Mouse (Mus musculus) MEL (cell line): Measurements from ENCODE around the gene Golga4. TPM values are rescaled to one million over a fixed set of nuclear protein-coding genes. Genes with fewer than 3 reads are reported as not detected.

Experiments used
- DNase-seq: peaks from one replicate; pipeline ENCODE4 v3.0.0; 2011; ENCODE audit warnings: low read depth, low spot score
- H3K27ac ChIP-seq: 2 replicates; pipeline ENCODE4 v1.5.1; 2012; ENCODE audit warnings: low read depth, mild to moderate bottlenecking, control low read depth, low read length, moderate library complexity; ENCODE audit not compliant: control insufficient read depth
- H3K27me3 ChIP-seq, 2 experiments: fragments of 150-350 bp in 1 of 2; sonication (generic) in 1 of 2; 2 replicates each; pipeline ENCODE4 v1.6.1; 2012; ENCODE audit warnings: low read length in 2 of 2, mild to moderate bottlenecking in 2 of 2, improper control_type of control experiment in 1 of 2, moderate library complexity in 1 of 2; ENCODE audit not compliant: insufficient read depth in 2 of 2, control insufficient read depth in 1 of 2
- H3K36me3 ChIP-seq, 2 experiments: 2 replicates each; pipeline ENCODE4 v1.6.1; 2012 to 2014; ENCODE audit warnings: low read length in 2 of 2, improper control_type of control experiment in 1 of 2, inconsistent platforms in 1 of 2, mild to moderate bottlenecking in 1 of 2; ENCODE audit not compliant: insufficient read depth in 2 of 2, control insufficient read depth in 1 of 2
- H3K4me1 ChIP-seq, 2 experiments: fragments of 150-350 bp in 1 of 2; sonication (generic) in 1 of 2; 2 replicates each; pipeline ENCODE4 v1.6.1; 2012; ENCODE audit warnings: low read length in 2 of 2, improper control_type of control experiment in 1 of 2, mild to moderate bottlenecking in 1 of 2; ENCODE audit not compliant: insufficient read depth in 2 of 2, control insufficient read depth in 1 of 2
- H3K4me3 ChIP-seq, 2 experiments: fragments of 150-350 bp in 1 of 2; sonication (generic) in 1 of 2; 2 replicates each; pipeline ENCODE4 v1.5.1; 2012; ENCODE audit warnings: low read depth in 2 of 2, low read length in 2 of 2, mild to moderate bottlenecking in 2 of 2, moderate library complexity in 2 of 2, control low read depth in 1 of 2, improper control_type of control experiment in 1 of 2; ENCODE audit not compliant: control insufficient read depth in 1 of 2, insufficient read depth in 1 of 2
- H3K79me2 ChIP-seq: 2 replicates; pipeline ENCODE4 v1.6.1; 2012; ENCODE audit warnings: mild to moderate bottlenecking, low read length, moderate library complexity; ENCODE audit not compliant: control insufficient read depth, poor library complexity, insufficient read depth
- H3K9ac ChIP-seq: 2 replicates; pipeline ENCODE4 v1.6.1; 2012; ENCODE audit warnings: low read depth, mild to moderate bottlenecking, control low read depth, low read length, moderate library complexity; ENCODE audit not compliant: control insufficient read depth, poor library complexity, severe bottlenecking
- H3K9me3 ChIP-seq: fragments of 150-350 bp; sonication (generic); replicated peaks from 2 replicates; pipeline ENCODE4 v1.6.1; 2012; ENCODE audit warnings: mild to moderate bottlenecking, low read length, improper control_type of control experiment, moderate library complexity; ENCODE audit not compliant: insufficient read depth
- BHLHE40 ChIP-seq: IDR thresholded peaks from 2 replicates; pipeline ENCODE4 v1.6.1; 2012; ENCODE audit warnings: low read depth, mild to moderate bottlenecking, inconsistent platforms, low read length, improper control_type of control experiment, borderline replicate concordance
- CHD1 ChIP-seq: IDR thresholded peaks from 2 replicates; pipeline ENCODE4 v1.6.1; 2012; ENCODE audit warnings: low read depth, mild to moderate bottlenecking, inconsistent platforms, low read length, improper control_type of control experiment
- CHD2 ChIP-seq: IDR thresholded peaks from 2 replicates; pipeline ENCODE4 v1.6.1; 2011; ENCODE audit warnings: low read length, improper control_type of control experiment
- CTCF ChIP-seq, 3 experiments: IDR thresholded peaks in 2 of 3; conservative IDR thresholded peaks in 1 of 3; 2 replicates each; pipeline ENCODE4 v1.5.1; 2011 to 2012; ENCODE audit warnings: low read length in 3 of 3, low read depth in 2 of 3, mild to moderate bottlenecking in 2 of 3, improper control_type of control experiment in 1 of 3, inconsistent platforms in 1 of 3, mixed read lengths in 1 of 3, moderate library complexity in 1 of 3; ENCODE audit not compliant: control insufficient read depth in 1 of 3, insufficient read depth in 1 of 3, poor library complexity in 1 of 3, severe bottlenecking in 1 of 3
- E2F4 ChIP-seq: IDR thresholded peaks from 2 replicates; pipeline ENCODE4 v1.6.1; 2011; ENCODE audit warnings: low read depth, low read length, improper control_type of control experiment, borderline replicate concordance
- ELF1 ChIP-seq: IDR thresholded peaks from 2 replicates; pipeline ENCODE4 v1.6.1; 2014; ENCODE audit warnings: low read depth, mild to moderate bottlenecking, inconsistent platforms, low read length, improper control_type of control experiment, moderate library complexity
- EP300 ChIP-seq, 2 experiments: IDR thresholded peaks; 2 replicates each; pipeline ENCODE4 v1.6.1; 2011; ENCODE audit warnings: improper control_type of control experiment in 2 of 2, low read length in 2 of 2, low read depth in 1 of 2, mild to moderate bottlenecking in 1 of 2
- ETS1 ChIP-seq: IDR thresholded peaks from 2 replicates; pipeline ENCODE4 v1.6.1; 2012; ENCODE audit warnings: low read depth, mild to moderate bottlenecking, inconsistent platforms, low read length, improper control_type of control experiment, moderate library complexity
- GABPA ChIP-seq: IDR thresholded peaks from 2 replicates; pipeline ENCODE4 v1.6.1; 2012; ENCODE audit warnings: low read depth, mild to moderate bottlenecking, inconsistent platforms, low read length, improper control_type of control experiment, moderate library complexity
- GATA1 ChIP-seq: IDR thresholded peaks from 2 replicates; pipeline ENCODE4 v1.6.1; 2011; ENCODE audit warnings: low read depth, low read length, improper control_type of control experiment
- HCFC1 ChIP-seq: IDR thresholded peaks from 2 replicates; pipeline ENCODE4 v1.6.1; 2012; ENCODE audit warnings: low read depth, mild to moderate bottlenecking, inconsistent platforms, low read length, improper control_type of control experiment, moderate library complexity
- JUND ChIP-seq: IDR thresholded peaks from 2 replicates; pipeline ENCODE4 v1.6.1; 2011; ENCODE audit warnings: low read depth, mild to moderate bottlenecking, improper control_type of control experiment, low read length
- KAT2A ChIP-seq: conservative IDR thresholded peaks from 2 replicates; pipeline ENCODE4 v1.6.1; 2012; ENCODE audit warnings: low read depth, low read length, improper control_type of control experiment, inconsistent platforms
- MAFK ChIP-seq: IDR thresholded peaks from 2 replicates; pipeline ENCODE4 v1.6.1; 2011; ENCODE audit warnings: low read depth, mild to moderate bottlenecking, low read length, improper control_type of control experiment, borderline replicate concordance
- MAZ ChIP-seq: IDR thresholded peaks from 2 replicates; pipeline ENCODE4 v1.6.1; 2012; ENCODE audit warnings: low read depth, mild to moderate bottlenecking, inconsistent platforms, low read length, improper control_type of control experiment
- MEF2A ChIP-seq: IDR thresholded peaks from 2 replicates; pipeline ENCODE4 v1.6.1; 2014; ENCODE audit warnings: low read depth, mild to moderate bottlenecking, inconsistent platforms, low read length, improper control_type of control experiment; ENCODE audit not compliant: poor library complexity, insufficient replicate concordance, severe bottlenecking; ENCODE audit errors: extremely low read depth
- MXI1 ChIP-seq: IDR thresholded peaks from 2 replicates; pipeline ENCODE4 v1.6.1; 2011; ENCODE audit warnings: mild to moderate bottlenecking, low read depth, low read length, improper control_type of control experiment
- MYB ChIP-seq: IDR thresholded peaks from 2 replicates; pipeline ENCODE4 v1.6.1; 2011; ENCODE audit warnings: mild to moderate bottlenecking, low read depth, low read length, improper control_type of control experiment
- MYC ChIP-seq: IDR thresholded peaks from 2 replicates; pipeline ENCODE4 v1.6.1; 2011; ENCODE audit warnings: low read depth, mild to moderate bottlenecking, low read length, improper control_type of control experiment, moderate library complexity
- NELFE ChIP-seq: IDR thresholded peaks from 2 replicates; pipeline ENCODE4 v1.6.1; 2011; ENCODE audit warnings: low read depth, low read length, improper control_type of control experiment
- NRF1 ChIP-seq: IDR thresholded peaks from 2 replicates; pipeline ENCODE4 v1.6.1; 2014; ENCODE audit warnings: low read depth, mild to moderate bottlenecking, inconsistent platforms, low read length, improper control_type of control experiment, moderate library complexity; ENCODE audit not compliant: poor library complexity, insufficient read depth, severe bottlenecking
- POLR2A ChIP-seq, 2 experiments: IDR thresholded peaks; 2 replicates each; pipeline ENCODE4 v1.6.1; 2011 to 2012; ENCODE audit warnings: low read length in 2 of 2, mild to moderate bottlenecking in 2 of 2, control low read depth in 1 of 2, improper control_type of control experiment in 1 of 2, low read depth in 1 of 2, moderate library complexity in 1 of 2; ENCODE audit not compliant: control insufficient read depth in 1 of 2, insufficient read depth in 1 of 2, poor library complexity in 1 of 2
- POLR2AphosphoS2 ChIP-seq: IDR thresholded peaks from 2 replicates; pipeline ENCODE4 v1.6.1; 2011; ENCODE audit warnings: low read length, improper control_type of control experiment
- POLR2AphosphoS5 ChIP-seq: IDR thresholded peaks from 2 replicates; pipeline ENCODE4 v1.6.1; 2012; ENCODE audit warnings: low read depth, borderline replicate concordance, mild to moderate bottlenecking, inconsistent platforms, low read length, moderate library complexity, mixed read lengths
- RAD21 ChIP-seq: IDR thresholded peaks from 2 replicates; pipeline ENCODE4 v1.6.1; 2011; ENCODE audit warnings: mild to moderate bottlenecking, low read depth, low read length, improper control_type of control experiment
- RCOR1 ChIP-seq: IDR thresholded peaks from 2 replicates; pipeline ENCODE4 v1.6.1; 2012; ENCODE audit warnings: low read depth, mild to moderate bottlenecking, inconsistent platforms, low read length, improper control_type of control experiment
- SIN3A ChIP-seq: IDR thresholded peaks from 2 replicates; pipeline ENCODE4 v1.6.1; 2012; ENCODE audit warnings: low read length, improper control_type of control experiment, inconsistent platforms
- SMC3 ChIP-seq: IDR thresholded peaks from 2 replicates; pipeline ENCODE4 v1.6.1; 2011; ENCODE audit warnings: low read depth, low read length, improper control_type of control experiment
- TAL1 ChIP-seq: IDR thresholded peaks from 2 replicates; pipeline ENCODE4 v1.6.1; 2012; ENCODE audit warnings: mild to moderate bottlenecking, inconsistent platforms, low read length, moderate library complexity, mixed read lengths
- TBP ChIP-seq: IDR thresholded peaks from 2 replicates; pipeline ENCODE4 v1.8.0; 2011; ENCODE audit warnings: low read depth, low read length, improper control_type of control experiment
- TCF12 ChIP-seq: IDR thresholded peaks from 2 replicates; pipeline ENCODE4 v1.6.1; 2014; ENCODE audit warnings: low read depth, mild to moderate bottlenecking, inconsistent platforms, low read length, improper control_type of control experiment, moderate library complexity
- UBTF ChIP-seq: IDR thresholded peaks from 2 replicates; pipeline ENCODE4 v1.6.1; 2012; ENCODE audit warnings: low read depth, mild to moderate bottlenecking, inconsistent platforms, low read length, improper control_type of control experiment, moderate library complexity, borderline replicate concordance; ENCODE audit not compliant: insufficient read depth
- USF1 ChIP-seq: IDR thresholded peaks from 2 replicates; pipeline ENCODE4 v1.6.1; 2014; ENCODE audit warnings: low read depth, mild to moderate bottlenecking, inconsistent platforms, low read length, improper control_type of control experiment, moderate library complexity
- USF2 ChIP-seq, 2 experiments: IDR thresholded peaks; 2 replicates each; pipeline ENCODE4 v1.6.1; 2011 to 2012; ENCODE audit warnings: improper control_type of control experiment in 2 of 2, low read length in 2 of 2, borderline replicate concordance in 1 of 2, inconsistent platforms in 1 of 2, low read depth in 1 of 2, mild to moderate bottlenecking in 1 of 2; ENCODE audit not compliant: insufficient read depth in 1 of 2
- ZC3H11A ChIP-seq: IDR thresholded peaks from 2 replicates; pipeline ENCODE4 v1.6.1; 2012; ENCODE audit warnings: low read depth, mild to moderate bottlenecking, inconsistent platforms, low read length, improper control_type of control experiment
- ZKSCAN1 ChIP-seq: IDR thresholded peaks from 2 replicates; pipeline ENCODE4 v1.6.1; 2012; ENCODE audit warnings: low read depth, mild to moderate bottlenecking, inconsistent platforms, low read length, improper control_type of control experiment, moderate library complexity
- ZMIZ1 ChIP-seq: IDR thresholded peaks from 2 replicates; pipeline ENCODE4 v1.6.1; 2012; ENCODE audit warnings: low read depth, mild to moderate bottlenecking, inconsistent platforms, low read length, improper control_type of control experiment, moderate library complexity
- ZNF384 ChIP-seq: IDR thresholded peaks from 2 replicates; pipeline ENCODE4 v1.6.1; 2012; ENCODE audit warnings: low read depth, mild to moderate bottlenecking, inconsistent platforms, low read length, improper control_type of control experiment
- polyA plus RNA-seq, 2 experiments: library from polyadenylated mRNA; stranded (reverse) in 1 of 2; unstranded in 1 of 2; fragments of >175 nt in 1 of 2; fragments of >200 nt in 1 of 2; gene quantifications; 2 replicates each; pipeline versions ENCODE4 v1.2.1 to v1.2.4; 2012; ENCODE audit warnings: low replicate concordance in 2 of 2, low read depth in 1 of 2; ENCODE audit not compliant: insufficient read length in 2 of 2, insufficient read depth in 1 of 2, missing spikeins in 1 of 2
- total RNA-seq: library from RNA; depleted of rRNA; stranded (reverse); fragments of 300-350 nt; gene quantifications from 2 replicates; pipeline ENCODE4 v1.2.3, GENCODE M21; 2012

Gene Golga4
- total and polyA plus RNA-seq, 3 experiments: 29.8 to 465 (median 38.9) TPM

GRCm38 (mm10) chr9:118495933-118496332 is 10.1 kb upstream of the Golga4 start:
- peaks cover 0 to 4% of the 10 kb centered on the region in 2 experiments; a peak in 1 of 4 replicates for H3K36me3 ChIP-seq
- no peaks in the 10 kb centered on the region for H3K27me3 ChIP-seq
- no peak overlapping the region for H3K4me3 ChIP-seq
- no peak overlapping the region for H3K27ac ChIP-seq
- DNase-seq: no peak
- no peak overlapping the region for H3K9ac ChIP-seq
- peaks cover 9 to 14% of the 10 kb centered on the region in 2 experiments for H3K4me1 ChIP-seq
- no peaks in the 10 kb centered on the region for H3K79me2 ChIP-seq
- H3K9me3 ChIP-seq: no peaks in the 10 kb centered on the region
- no peak for TF ChIP-seq MXI1
- TF ChIP-seq HCFC1: no peak
- TF ChIP-seq KAT2A: no peak
- TF ChIP-seq ZC3H11A: no peak
- TF ChIP-seq MEF2A: no peak
- TF ChIP-seq CHD1: no peak
- TF ChIP-seq MAZ: no peak
- TF ChIP-seq GATA1: no peak
- TF ChIP-seq CHD2: no peak
- no peak for TF ChIP-seq GABPA
- TF ChIP-seq RCOR1: peak; percentile 47; the same call in 1 of the 2 replicates
- TF ChIP-seq NELFE: no peak
- no peak for TF ChIP-seq POLR2AphosphoS2
- no peak for TF ChIP-seq POLR2A (IDR thresholded peaks at IDR 0.05; ENCODE audit: control insufficient read depth in 1 of 2, insufficient read depth in 1 of 2, low read depth in 1 of 2, low read length in 2 of 2, poor library complexity in 1 of 2)
- TF ChIP-seq NRF1: no peak
- TF ChIP-seq ELF1: no peak
- no peak for TF ChIP-seq USF1
- no peak for TF ChIP-seq UBTF
- peak in 1 of 2 experiments; percentile 45; a peak in 1 of 4 replicates for TF ChIP-seq EP300 (IDR thresholded peaks at IDR 0.05; ENCODE audit: low read depth in 1 of 2, low read length in 2 of 2)
- TF ChIP-seq JUND: no peak
- TF ChIP-seq E2F4: no peak
- TF ChIP-seq BHLHE40: no peak
- TF ChIP-seq MYB: no peak
- TF ChIP-seq TCF12: peak; percentile 59; the same call in 1 of the 2 replicates
- TF ChIP-seq MYC: no peak
- no peak for TF ChIP-seq ZMIZ1
- TF ChIP-seq ETS1: peak; percentile 65
- TF ChIP-seq CTCF (IDR thresholded peaks at IDR 0.05 in 2 of 3, conservative IDR thresholded peaks at IDR 0.05 in 1 of 3; ENCODE audit: control insufficient read depth in 1 of 3, insufficient read depth in 1 of 3, low read depth in 2 of 3, low read length in 3 of 3, poor library complexity in 1 of 3, severe bottlenecking in 1 of 3): peak in 1 of 3 experiments; percentile 6; a peak in 1 of 6 replicates
- TF ChIP-seq SIN3A: peak; percentile 27; the same call in 1 of the 2 replicates
- no peak for TF ChIP-seq USF2 (IDR thresholded peaks at IDR 0.05; ENCODE audit: borderline replicate concordance in 1 of 2, insufficient read depth in 1 of 2, low read depth in 1 of 2, low read length in 2 of 2)
- TF ChIP-seq TAL1: no peak
- no peak for TF ChIP-seq POLR2AphosphoS5
- no peak for TF ChIP-seq ZKSCAN1
- no peak for TF ChIP-seq RAD21
- no peak for TF ChIP-seq MAFK
- TF ChIP-seq TBP: no peak
- TF ChIP-seq SMC3: peak; percentile 8; the same call in 1 of the 2 replicates
- no peak for TF ChIP-seq ZNF384
